Mouse (Mus musculus): ENCODE results near the gene Brd4.

Gene Brd4

GRCm38 (mm10) chr17:32166687-32167086 lies 117.8 kb downstream of the Brd4 start, which contains the start of gene Notch3:
TSS of gene Notch3 (minus strand) at chr17:32166852.
- DNase-seq (ENCODE audit: low read depth) = no peak

- DNase-seq (ENCODE audit: low read depth) = no peak
These were observed 118.5 kb downstream of the Brd4 start for GRCm38 (mm10) chr17:32165803-32166595.

- no peak for DNase-seq (ENCODE audit: low read depth)
These were observed 119.2 kb downstream of the Brd4 start for GRCm38 (mm10) chr17:32165266-32165802.

GRCm38 (mm10) chr17:32164780-32165179 lies 119.7 kb downstream of the Brd4 start:
- DNase-seq (ENCODE audit: low read depth) = no peak

DNA sequence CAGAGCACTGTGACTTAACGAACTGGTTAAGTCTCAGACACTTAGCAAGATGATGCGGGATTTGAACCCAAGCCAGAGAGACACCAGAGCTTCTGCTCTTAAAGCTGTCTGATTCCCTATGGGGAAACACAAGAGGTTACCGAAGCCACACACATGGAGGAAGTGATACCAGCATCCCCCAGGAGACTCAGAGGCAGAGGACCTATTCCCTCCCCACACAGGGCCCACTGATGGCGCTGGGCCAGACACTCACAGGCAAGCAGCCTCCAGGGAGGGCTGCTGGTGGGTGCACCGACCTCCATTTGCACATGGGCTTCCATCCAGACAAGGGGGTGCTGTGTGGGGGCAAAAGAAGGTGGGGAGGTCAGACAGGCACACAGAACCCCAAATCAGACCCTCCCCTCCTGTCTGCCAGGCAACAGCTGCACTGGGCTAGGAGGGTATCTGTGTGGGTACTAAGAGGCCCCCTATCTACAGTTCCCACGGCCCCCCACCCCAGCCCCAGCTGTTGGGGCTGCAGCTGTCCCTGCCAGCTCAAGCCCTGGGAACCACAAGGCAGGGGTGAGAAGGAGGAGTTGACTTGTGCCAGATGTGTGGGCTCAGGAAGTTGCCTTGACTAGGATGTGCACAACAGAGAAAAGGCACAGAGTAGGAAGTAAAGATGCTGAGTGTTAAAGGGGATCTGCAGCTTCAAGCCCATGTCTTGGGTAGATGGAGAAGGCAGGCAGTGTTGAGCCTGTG lies 120.4 kb downstream of the Brd4 start:
- no peak for DNase-seq (ENCODE audit: low read depth)

DNA sequence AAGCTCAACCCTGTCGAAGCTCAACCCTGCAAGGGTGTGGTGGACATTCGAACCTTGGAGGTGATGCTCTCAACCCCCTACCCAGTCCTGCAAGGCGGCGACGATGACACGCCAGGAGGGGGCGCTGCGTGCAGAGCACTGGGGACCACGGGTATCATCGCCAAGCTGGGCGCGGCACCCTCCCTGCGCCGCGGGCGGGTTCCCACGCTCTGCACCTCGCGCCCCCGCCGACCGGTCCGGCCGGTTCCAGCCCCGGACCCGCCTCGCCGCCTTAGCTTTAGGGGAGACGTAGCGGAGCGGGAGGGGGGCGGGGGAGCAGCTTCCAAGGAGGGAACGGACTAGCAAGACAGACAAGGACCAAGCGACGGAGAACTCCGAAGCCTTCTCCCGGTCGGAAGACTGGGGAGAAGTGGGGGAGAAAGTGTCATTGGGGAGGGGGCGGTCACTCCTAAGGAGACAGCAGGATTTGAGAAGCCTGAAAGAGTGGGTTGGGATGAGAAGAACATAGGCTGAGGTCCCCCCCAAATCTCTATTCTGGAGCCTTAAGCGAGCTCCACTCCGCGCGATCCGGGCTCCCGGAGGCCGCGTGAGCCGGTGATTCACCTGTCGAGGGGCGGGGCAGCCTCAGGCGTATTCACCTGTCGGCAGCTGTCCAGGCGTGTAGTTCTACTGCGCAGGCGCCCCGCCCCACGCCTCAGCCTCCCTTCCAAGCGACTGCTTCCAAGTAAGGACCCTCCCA lies 122.2 kb downstream of the Brd4 start:
- no peak for DNase-seq (ENCODE audit: low read depth)

- no peak for DNase-seq (ENCODE audit: low read depth)
These were observed 123.6 kb downstream of the Brd4 start for GRCm38 (mm10) chr17:32160882-32161281.

GRCm38 (mm10) chr17:32158841-32159240 lies 125.7 kb downstream of the Brd4 start:
- DNase-seq (ENCODE audit: low read depth) = no peak

- no peak for DNase-seq (ENCODE audit: low read depth)
These were observed 137.8 kb downstream of the Brd4 start for GRCm38 (mm10) chr17:32146718-32147117.

All from c-Kit-positive CD71-negative TER-119-negative erythroid progenitor cells, embryonic 14.5 days (primary cell).